Comparison of ENCODE assay signal across 8 mouse cellular contexts in genomic region chr4:120969382-120970146, GRCm38 (mm10). TPM values are rescaled to one million over a fixed set of nuclear protein-coding genes. Genes with fewer than 3 reads are reported as not detected.
A peak's percentile ranks its signal among the peaks of the same experiment; 100 is the strongest.
DNase-seq lines count a peak whose midpoint lies in the region; ATAC-seq and TF ChIP-seq lines count a peak whose summit lies in the region.

No protein-coding gene starts in this region.

- no peaks in the 10 kb centered on the region for H3K4me1 ChIP-seq in hindbrain, embryonic 10.5 days (replicated peaks)
- no peaks in the 10 kb centered on the region for H3K4me1 ChIP-seq in hindbrain, embryonic 13.5 days (replicated peaks)
- H3K4me1 ChIP-seq in E14TG2a.4 (replicated peaks; ENCODE audit: low read depth, low read length) = peaks cover 9% of the 10 kb centered on the region; the same call in 1 of the 2 replicates
- H3K4me1 ChIP-seq in liver, embryonic 11.5 days (replicated peaks; ENCODE audit: control insufficient read depth, insufficient read depth, low read length) = no peaks in the 10 kb centered on the region

- WGBS in hindbrain, embryonic 10.5 days = 82% methylated on average over 5 of the region's 5 CpGs
- WGBS in hindbrain, embryonic 13.5 days = 90% methylated on average over 5 of the region's 5 CpGs
- WGBS in liver, embryonic 11.5 days = 85% methylated on average over 5 of the region's 5 CpGs

- H3K36me3 ChIP-seq in hindbrain, embryonic 10.5 days = peaks cover 56% of the 10 kb centered on the region
- H3K36me3 ChIP-seq in hindbrain, embryonic 13.5 days = peaks cover 63% of the 10 kb centered on the region
- H3K36me3 ChIP-seq in E14TG2a.4 (ENCODE audit: insufficient read depth, low read length) = peaks cover 45% of the 10 kb centered on the region
- peaks cover 24% of the 10 kb centered on the region for H3K36me3 ChIP-seq in liver, embryonic 11.5 days (ENCODE audit: control insufficient read depth, insufficient read depth, low read length)

- H3K27me3 ChIP-seq in hindbrain, embryonic 10.5 days (ENCODE audit: insufficient read depth, poor library complexity, severe bottlenecking) = no peaks in the 10 kb centered on the region
- no peaks in the 10 kb centered on the region for H3K27me3 ChIP-seq in hindbrain, embryonic 13.5 days
- no peaks in the 10 kb centered on the region for H3K27me3 ChIP-seq in E14TG2a.4 (ENCODE audit: insufficient read depth, low read length)
- H3K27me3 ChIP-seq in liver, embryonic 11.5 days (replicated peaks; ENCODE audit: control insufficient read depth, insufficient read depth, low read length) = no peaks in the 10 kb centered on the region

- no peak overlapping the region for H3K4me2 ChIP-seq in hindbrain, embryonic 13.5 days
- H3K4me2 ChIP-seq in liver, embryonic 11.5 days = no peak overlapping the region

- DNase-seq in hindbrain, embryonic 10.5 days (ENCODE audit: low spot score) = peak; percentile 25
- DNase-seq in adrenal gland, postnatal 10 days = peak; percentile 53
- no peak for DNase-seq in liver, embryonic 11.5 days (ENCODE audit: low spot score)
- peak; percentile 54 for DNase-seq in retina, embryonic 14.5 days (ENCODE audit: low spot score)
- no peak for DNase-seq in gastrocnemius, adult 8-10 months (ENCODE audit: low spot score in 2 of 2)

- H3K9ac ChIP-seq in hindbrain, embryonic 13.5 days = no peak overlapping the region
- H3K9ac ChIP-seq in liver, embryonic 11.5 days (ENCODE audit: low read depth, low read length) = no peak overlapping the region

- H3K27ac ChIP-seq in hindbrain, embryonic 10.5 days = no peak overlapping the region
- H3K27ac ChIP-seq in hindbrain, embryonic 13.5 days = no peak overlapping the region
- no peak overlapping the region for H3K27ac ChIP-seq in liver, embryonic 11.5 days (ENCODE audit: low read depth, low read length)

- TF ChIP-seq CTCF in E14TG2a.4 (conservative IDR thresholded peaks at IDR 0.05; ENCODE audit: low read length) = peak; percentile 66

- H3K9me3 ChIP-seq in hindbrain, embryonic 10.5 days = no peaks in the 10 kb centered on the region
- H3K9me3 ChIP-seq in hindbrain, embryonic 13.5 days = no peaks in the 10 kb centered on the region
- H3K9me3 ChIP-seq in E14TG2a.4 (ENCODE audit: low read length) = no peaks in the 10 kb centered on the region
- no peaks in the 10 kb centered on the region for H3K9me3 ChIP-seq in liver, embryonic 11.5 days (ENCODE audit: control insufficient read depth, low read length)

- H3K4me3 ChIP-seq in hindbrain, embryonic 10.5 days = no peak overlapping the region
- H3K4me3 ChIP-seq in hindbrain, embryonic 13.5 days = no peak overlapping the region
- no peak overlapping the region for H3K4me3 ChIP-seq in E14TG2a.4 (replicated peaks; ENCODE audit: low read length)
- no peak overlapping the region for H3K4me3 ChIP-seq in liver, embryonic 11.5 days (ENCODE audit: low read depth, low read length)

- no peak; the same call in 1 of the 2 replicates for ATAC-seq in hindbrain, embryonic 13.5 days (ENCODE audit: low FRiP score)
- ATAC-seq in frontal cortex, adult (ENCODE audit: low TSS enrichment) = peak; percentile 64
- ATAC-seq in liver, embryonic 11.5 days (replicated peaks; ENCODE audit: low FRiP score) = 0 out of 2 replicates have a peak, but pooled peaks have one; percentile 44

RNA-seq across cellular contexts. Expression of gene Zfp69, which starts 18.1 kb away (rescaled TPM):
- polyA plus RNA-seq in hindbrain, embryonic 10.5 days (2016; fragmentation: Nextera tagmentation; extraction: Ambion mirVana) = 9.2 and 9.3 TPM in 2 replicates
- polyA plus RNA-seq in hindbrain, embryonic 13.5 days (2015; fragmentation: Nextera tagmentation; extraction: Ambion mirVana) = 9.1 and 9.8 TPM in 2 replicates
- total RNA-seq in adrenal gland, postnatal 10 days (2021) = 1 to 10 TPM; 3.5 to 3.6 TPM
- 4.2 and 5.6 TPM in 2 replicates for polyA plus RNA-seq in liver, embryonic 11.5 days (2014; fragmentation: Nextera tagmentation; extraction: Ambion mirVana)
- total RNA-seq in gastrocnemius, adult 8-10 months (2022) = under 1 TPM in 3 of 4 experiments, not detected in 1; 0.24 to 0.43 (median 0.24) TPM

RNA-seq across cellular contexts. Expression of gene Exo5, which starts 44.7 kb away (rescaled TPM):
- polyA plus RNA-seq in hindbrain, embryonic 10.5 days (2016; fragmentation: Nextera tagmentation; extraction: Ambion mirVana) = 32.3 and 34.8 TPM in 2 replicates
- 38.3 and 42.6 TPM in 2 replicates for polyA plus RNA-seq in hindbrain, embryonic 13.5 days (2015; fragmentation: Nextera tagmentation; extraction: Ambion mirVana)
- total RNA-seq in adrenal gland, postnatal 10 days (2021) = 10 to 100 TPM in 1 of 2 experiments, 1 to 10 TPM in 1; 9.7 to 13.4 TPM
- 16.2 and 17.7 TPM in 2 replicates for polyA plus RNA-seq in liver, embryonic 11.5 days (2014; fragmentation: Nextera tagmentation; extraction: Ambion mirVana)
- total RNA-seq in gastrocnemius, adult 8-10 months (2022) = 1 to 10 TPM in 3 of 4 experiments, under 1 TPM in 1; 0.87 to 2.8 (median 1.5) TPM

RNA-seq across cellular contexts. Expression of gene Smap2, which starts 47.5 kb away (rescaled TPM):
- polyA plus RNA-seq in hindbrain, embryonic 10.5 days (2016; fragmentation: Nextera tagmentation; extraction: Ambion mirVana) = 15.2 and 19.2 TPM in 2 replicates
- polyA plus RNA-seq in hindbrain, embryonic 13.5 days (2015; fragmentation: Nextera tagmentation; extraction: Ambion mirVana) = 36.7 and 36.8 TPM in 2 replicates
- 10 to 100 TPM; 34.1 to 34.4 TPM for total RNA-seq in adrenal gland, postnatal 10 days (2021)
- polyA plus RNA-seq in liver, embryonic 11.5 days (2014; fragmentation: Nextera tagmentation; extraction: Ambion mirVana) = 38.8 and 42.3 TPM in 2 replicates
- total RNA-seq in gastrocnemius, adult 8-10 months (2022) = 10 to 100 TPM; 11.5 to 15.2 (median 14.0) TPM

Comparison
In these comparisons a context has a peak if more than half of its experiments do, and no peak if none do; other contexts are left out.
1. DNase-seq: peak in hindbrain, embryonic 10.5 days (single experiment), adrenal gland, postnatal 10 days (single experiment) and retina, embryonic 14.5 days (single experiment); none in liver, embryonic 11.5 days (single experiment) and gastrocnemius, adult 8-10 months (0 of 2).